Mouse (Mus musculus): Measurements from ENCODE around the gene Krtap5-1. TPM values are rescaled to one million over a fixed set of nuclear protein-coding genes. Genes with fewer than 3 reads are reported as not detected.
A peak's percentile ranks its signal among the peaks of the same experiment; 100 is the strongest.
"Not testable (repeated sequence)": the region's sequence is repeated elsewhere in the genome, so short reads cannot be mapped to it uniquely, and the experiment has no call there.

Gene Krtap5-1
- polyA plus RNA-seq (2012; rRNA removed) = not detected in 2 replicates

DNA sequence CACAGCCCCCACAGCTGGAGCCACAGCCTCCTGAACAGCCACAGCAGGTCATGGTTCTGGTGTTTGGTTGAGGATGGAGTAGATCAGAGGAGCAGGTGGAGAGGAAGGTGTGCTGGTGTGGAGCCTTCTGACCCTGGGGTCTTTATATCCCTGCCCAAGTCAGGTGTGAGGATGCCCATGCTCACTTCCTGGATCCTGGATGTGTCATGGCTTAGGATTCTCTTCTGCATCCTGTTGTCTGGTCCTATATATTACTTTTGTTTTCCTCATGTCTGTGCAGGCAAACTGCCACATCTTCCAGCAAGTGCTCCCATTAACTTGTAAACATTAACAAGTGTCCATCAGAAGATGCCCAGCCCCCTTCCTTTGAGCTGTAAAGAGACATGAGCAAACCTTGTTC, at the start of gene Krtap5-1:
TSS of gene Krtap5-1 (minus strand) at position 101 of the 400 bp plus-strand sequence.
- not testable (repeated sequence) for H3K27ac ChIP-seq (ENCODE audit: insufficient read depth, low read length); H3K4me3 ChIP-seq (ENCODE audit: insufficient read depth, low read length); H3K4me1 ChIP-seq (ENCODE audit: control insufficient read depth, insufficient read depth, low read length)

- H3K4me1 ChIP-seq (ENCODE audit: control insufficient read depth, insufficient read depth, low read length) = no peaks in the 10 kb centered on the region
- no peak overlapping the region for H3K4me3 ChIP-seq (ENCODE audit: insufficient read depth, low read length)
- H3K27ac ChIP-seq (ENCODE audit: insufficient read depth, low read length) = no peak overlapping the region
- no peak for TF ChIP-seq POLR2A (IDR thresholded peaks at IDR 0.05; ENCODE audit: extremely low read depth, insufficient read depth, low read length)
- TF ChIP-seq CTCF (IDR thresholded peaks at IDR 0.05; ENCODE audit: extremely low read depth, insufficient read depth, low read length) = no peak
Observed at GRCm38 (mm10) chr7:142342247-142342640, 45.3 kb upstream of the Krtap5-1 start.

GRCm38 (mm10) chr7:142341564-142342246, 44.8 kb upstream of the Krtap5-1 start:
- H3K4me3 ChIP-seq (ENCODE audit: insufficient read depth, low read length) = no peak overlapping the region
- no peak for TF ChIP-seq POLR2A (IDR thresholded peaks at IDR 0.05; ENCODE audit: extremely low read depth, insufficient read depth, low read length)
- no peak for TF ChIP-seq CTCF (IDR thresholded peaks at IDR 0.05; ENCODE audit: extremely low read depth, insufficient read depth, low read length)
- H3K27ac ChIP-seq (ENCODE audit: insufficient read depth, low read length) = no peak overlapping the region
- no peaks in the 10 kb centered on the region for H3K4me1 ChIP-seq (ENCODE audit: control insufficient read depth, insufficient read depth, low read length)

DNA sequence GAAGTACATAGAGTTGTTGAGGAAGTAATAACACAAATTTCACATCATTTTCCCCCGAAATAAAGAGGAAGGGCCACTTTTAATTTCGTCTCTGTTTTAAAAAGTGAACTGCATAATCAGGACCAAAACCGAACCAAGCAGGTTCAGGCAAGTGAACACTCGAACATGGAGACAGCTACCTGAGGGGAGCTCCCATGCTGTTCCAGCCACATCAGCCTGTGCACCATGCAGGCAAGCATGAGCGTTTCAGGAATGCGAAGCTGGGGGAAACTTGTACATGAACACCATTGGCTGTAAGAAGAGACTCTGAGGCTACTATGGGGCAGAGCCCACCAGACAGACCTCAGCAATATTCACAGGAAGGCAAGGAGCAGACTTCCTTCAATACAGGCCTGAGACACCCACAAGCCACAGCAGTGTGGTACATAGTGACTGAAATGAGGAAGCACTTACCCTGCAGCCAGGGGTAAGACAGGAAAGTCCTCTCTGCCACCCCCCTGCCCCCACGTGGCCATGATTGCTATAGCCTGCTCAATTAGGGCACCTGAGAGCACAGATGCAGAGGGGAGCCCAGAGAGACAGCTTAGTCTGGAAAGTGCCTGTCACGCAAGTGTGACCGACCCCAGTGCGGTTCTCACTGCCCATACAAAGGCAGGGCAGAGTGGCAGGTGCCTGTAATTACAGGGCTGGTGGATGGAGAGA, 43.5 kb upstream of the Krtap5-1 start:
- H3K27ac ChIP-seq (ENCODE audit: insufficient read depth, low read length) = no peak overlapping the region
- no peaks in the 10 kb centered on the region for H3K4me1 ChIP-seq (ENCODE audit: control insufficient read depth, insufficient read depth, low read length)
- TF ChIP-seq CTCF (IDR thresholded peaks at IDR 0.05; ENCODE audit: extremely low read depth, insufficient read depth, low read length) = no peak
- no peak for TF ChIP-seq POLR2A (IDR thresholded peaks at IDR 0.05; ENCODE audit: extremely low read depth, insufficient read depth, low read length)
- H3K4me3 ChIP-seq (ENCODE audit: insufficient read depth, low read length) = no peak overlapping the region

GRCm38 (mm10) chr7:142335151-142335550, 38.2 kb upstream of the Krtap5-1 start:
- Histone ChIP-seq H3K27ac (ENCODE audit: insufficient read depth, low read length) (no peak overlapping the region), H3K4me3 (ENCODE audit: insufficient read depth, low read length) (no peak overlapping the region), H3K4me1 (ENCODE audit: control insufficient read depth, insufficient read depth, low read length) (no peaks in the 10 kb centered on the region)
- TF ChIP-seq POLR2A (IDR thresholded peaks at IDR 0.05; ENCODE audit: extremely low read depth, insufficient read depth, low read length) (no peak), CTCF (IDR thresholded peaks at IDR 0.05; ENCODE audit: extremely low read depth, insufficient read depth, low read length) (no peak)

- H3K4me1 ChIP-seq (ENCODE audit: control insufficient read depth, insufficient read depth, low read length) = no peaks in the 10 kb centered on the region
Observed at GRCm38 (mm10) chr7:142334246-142334645, 37.3 kb upstream of the Krtap5-1 start.

GRCm38 (mm10) chr7:142332741-142333140, 35.8 kb upstream of the Krtap5-1 start:
- H3K27ac ChIP-seq (ENCODE audit: insufficient read depth, low read length); H3K4me3 ChIP-seq (ENCODE audit: insufficient read depth, low read length); H3K4me1 ChIP-seq (ENCODE audit: control insufficient read depth, insufficient read depth, low read length): not testable (repeated sequence)

More at GRCm38 (mm10) chr7:142334246-142334645, 37.3 kb upstream of the Krtap5-1 start:
- Histone ChIP-seq H3K4me3 (ENCODE audit: insufficient read depth, low read length) (no peak overlapping the region), H3K27ac (ENCODE audit: insufficient read depth, low read length) (no peak overlapping the region)
- TF ChIP-seq CTCF (IDR thresholded peaks at IDR 0.05; ENCODE audit: extremely low read depth, insufficient read depth, low read length) (peak; percentile 86), POLR2A (IDR thresholded peaks at IDR 0.05; ENCODE audit: extremely low read depth, insufficient read depth, low read length) (no peak)

DNA sequence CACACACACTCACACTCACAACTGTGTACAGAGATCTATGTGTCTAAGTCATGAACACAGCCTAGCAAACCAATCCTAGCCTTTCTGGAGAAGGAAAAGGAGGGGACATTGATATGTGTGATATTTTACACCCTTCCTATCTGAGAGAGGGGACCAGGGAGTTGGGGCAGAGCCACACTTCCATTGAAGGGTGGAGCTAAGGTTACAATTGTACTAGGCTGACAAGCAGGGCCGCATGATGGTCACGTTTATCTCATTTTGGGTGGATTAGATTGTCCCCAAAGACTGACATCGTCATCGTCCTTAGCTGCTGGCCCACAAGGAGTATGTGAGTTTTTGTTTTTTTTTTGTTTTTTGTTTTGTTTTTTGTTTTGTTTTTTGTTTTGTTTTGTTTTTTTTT, 34.4 kb upstream of the Krtap5-1 start:
- TF ChIP-seq CTCF (IDR thresholded peaks at IDR 0.05; ENCODE audit: extremely low read depth, insufficient read depth, low read length) = no peak
- no peak for TF ChIP-seq POLR2A (IDR thresholded peaks at IDR 0.05; ENCODE audit: extremely low read depth, insufficient read depth, low read length)
- H3K4me1 ChIP-seq (ENCODE audit: control insufficient read depth, insufficient read depth, low read length) = no peaks in the 10 kb centered on the region
- no peak overlapping the region for H3K27ac ChIP-seq (ENCODE audit: insufficient read depth, low read length)
- no peak overlapping the region for H3K4me3 ChIP-seq (ENCODE audit: insufficient read depth, low read length)

GRCm38 (mm10) chr7:142330271-142330724, 33.4 kb upstream of the Krtap5-1 start:
- no peak overlapping the region for H3K4me3 ChIP-seq (ENCODE audit: insufficient read depth, low read length)
- H3K27ac ChIP-seq (ENCODE audit: insufficient read depth, low read length) = no peak overlapping the region
- no peaks in the 10 kb centered on the region for H3K4me1 ChIP-seq (ENCODE audit: control insufficient read depth, insufficient read depth, low read length)
- no peak for TF ChIP-seq POLR2A (IDR thresholded peaks at IDR 0.05; ENCODE audit: extremely low read depth, insufficient read depth, low read length)
- TF ChIP-seq CTCF (IDR thresholded peaks at IDR 0.05; ENCODE audit: extremely low read depth, insufficient read depth, low read length) = no peak

DNA sequence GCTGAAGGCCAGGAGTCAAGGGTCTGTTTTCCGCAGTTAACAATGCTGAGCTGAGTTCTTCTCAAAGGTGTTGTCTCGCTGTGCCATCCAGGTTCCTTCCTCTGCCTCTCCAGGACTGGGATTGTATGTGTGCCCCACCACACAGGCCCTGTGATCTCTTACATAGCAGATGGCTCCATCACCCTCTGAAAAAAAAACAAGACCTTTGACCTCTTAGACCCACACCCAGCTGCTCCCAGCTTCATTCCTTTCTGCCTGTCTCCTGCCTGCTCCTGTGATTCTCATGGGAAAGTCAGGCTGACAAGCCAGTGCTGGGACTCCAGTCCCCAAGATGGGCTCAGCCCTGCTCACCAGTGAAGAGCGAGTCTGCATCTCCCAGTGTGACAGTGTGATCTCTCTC, 31.6 kb upstream of the Krtap5-1 start:
- Histone ChIP-seq H3K4me3 (ENCODE audit: insufficient read depth, low read length) (no peak overlapping the region), H3K4me1 (ENCODE audit: control insufficient read depth, insufficient read depth, low read length) (no peaks in the 10 kb centered on the region), H3K27ac (ENCODE audit: insufficient read depth, low read length) (no peak overlapping the region)
- TF ChIP-seq POLR2A (IDR thresholded peaks at IDR 0.05; ENCODE audit: extremely low read depth, insufficient read depth, low read length) (no peak), CTCF (IDR thresholded peaks at IDR 0.05; ENCODE audit: extremely low read depth, insufficient read depth, low read length) (no peak)

Measured in cortical plate, adult 2 months (tissue).